Mouse (Mus musculus) cerebellum, adult 2 months (tissue): ENCODE data around the gene Nek9.

Experiments
- CTCF ChIP-seq: fragments of 200-500 bp; IDR thresholded peaks from 2 replicates; pipeline ENCODE4 v1.5.1; 2011; ENCODE audit warnings: low read depth, mild to moderate bottlenecking, control low read depth, low read length, moderate library complexity, borderline replicate concordance; ENCODE audit not compliant: insufficient read depth
- POLR2A ChIP-seq: fragments of 200-500 bp; IDR thresholded peaks from 2 replicates; pipeline ENCODE4 v1.6.1; 2011; ENCODE audit warnings: low read length, control low read depth, borderline replicate concordance; ENCODE audit not compliant: insufficient read depth

GRCm38 (mm10) chr12:85380308-85380707, 41.1 kb upstream of the Nek9 start:
- TF ChIP-seq CTCF: no peak
- no peak for TF ChIP-seq POLR2A
